Mouse (Mus musculus): ENCODE data around the gene Vps4b. TPM values are rescaled to one million over a fixed set of nuclear protein-coding genes. Genes with fewer than 3 reads are reported as not detected.
"Not testable (repeated sequence)": the region's sequence is repeated elsewhere in the genome, so short reads cannot be mapped to it uniquely, and the experiment has no call there.

Vps4b gene
- polyA plus RNA-seq, 1 experiment from 2014 or later = 39.2 TPM

DNA sequence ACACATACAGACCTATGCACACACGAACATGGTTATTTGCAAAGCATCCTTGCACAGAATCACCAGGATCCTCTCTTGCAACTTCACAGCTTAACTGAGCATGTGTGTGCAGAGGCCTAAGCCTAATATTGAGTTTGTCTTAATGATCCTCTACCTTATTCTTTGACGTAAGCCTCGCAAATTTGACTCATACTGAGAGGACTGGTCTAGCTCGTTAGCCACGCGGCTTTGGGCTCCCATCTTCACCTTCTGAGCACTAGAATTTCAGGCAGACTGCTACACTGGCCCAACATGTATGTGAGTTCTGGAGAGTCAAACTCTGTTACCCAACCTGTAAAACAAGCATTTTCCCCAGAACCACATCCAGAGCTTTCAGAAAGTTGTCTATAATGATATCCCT lies 53.5 kb downstream of the Vps4b start:
- H3K4me3 ChIP-seq = no peak overlapping the region
- H3K9me3 ChIP-seq = no peaks in the 10 kb centered on the region
- no peak overlapping the region for H3K9ac ChIP-seq
- WGBS = 97% methylated on average over 6 of the region's 6 CpGs
- H3K36me3 ChIP-seq = peaks cover 55% of the 10 kb centered on the region
- H3K4me1 ChIP-seq (replicated peaks) = no peaks in the 10 kb centered on the region
- ATAC-seq (ENCODE audit: low FRiP score) = no peak
- no peak overlapping the region for H3K27ac ChIP-seq
- no peaks in the 10 kb centered on the region for H3K27me3 ChIP-seq
- no peak overlapping the region for H3K4me2 ChIP-seq

DNA sequence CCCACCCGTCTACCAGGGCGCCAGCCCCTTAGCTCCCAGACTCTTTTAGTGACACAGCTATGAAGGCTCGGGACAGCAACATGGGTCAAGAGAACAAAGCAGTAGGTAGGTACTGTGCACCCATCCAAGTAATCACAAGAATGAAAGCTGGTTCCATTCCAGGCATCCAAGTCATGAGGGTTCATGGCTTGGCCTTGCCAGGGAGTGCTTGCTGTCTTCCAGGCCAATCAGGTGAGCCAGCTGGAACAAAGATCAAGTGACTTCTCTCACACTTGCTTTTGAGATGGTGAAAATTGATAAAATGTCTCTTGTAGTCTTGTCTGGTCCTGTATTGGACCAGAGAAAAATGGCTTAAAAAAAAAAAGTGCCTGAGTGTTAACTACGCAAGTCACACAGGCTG lies 55.8 kb downstream of the Vps4b start:
- Histone ChIP-seq H3K36me3 (peaks cover 48% of the 10 kb centered on the region), H3K4me1 (replicated peaks) (no peaks in the 10 kb centered on the region), H3K4me2 (no peak overlapping the region), H3K27me3 (no peaks in the 10 kb centered on the region), H3K27ac (no peak overlapping the region), H3K9ac (no peak overlapping the region), H3K4me3 (no peak overlapping the region), H3K9me3 (no peaks in the 10 kb centered on the region)
- WGBS = 96% methylated on average over 4 of the region's 4 CpGs
- ATAC-seq (ENCODE audit: low FRiP score) = no peak

DNA sequence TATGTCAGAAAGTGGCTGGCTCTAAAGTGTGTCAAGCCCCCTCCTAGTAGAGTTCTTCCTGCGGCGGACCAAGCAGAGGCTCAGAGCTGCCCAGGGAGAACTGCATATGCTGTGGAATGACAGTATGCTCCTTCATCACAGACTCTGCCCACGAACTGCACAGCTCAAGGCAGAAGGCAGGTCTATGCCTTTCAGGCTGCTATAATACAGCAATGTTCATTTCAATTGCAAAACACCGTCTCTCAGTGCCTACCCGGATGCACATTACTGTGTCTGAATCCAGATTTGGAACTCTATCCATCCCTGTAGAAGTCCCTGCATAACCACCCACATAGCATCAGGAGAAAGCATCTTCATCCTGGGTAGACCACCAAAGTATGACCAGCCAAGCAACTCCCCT lies 56.7 kb downstream of the Vps4b start:
- 94% methylated on average over 5 of the region's 5 CpGs for WGBS
- Histone ChIP-seq H3K36me3 (peaks cover 42% of the 10 kb centered on the region), H3K27me3 (no peaks in the 10 kb centered on the region), H3K4me3 (no peak overlapping the region), H3K4me2 (no peak overlapping the region), H3K9me3 (no peaks in the 10 kb centered on the region), H3K9ac (no peak overlapping the region), H3K27ac (no peak overlapping the region), H3K4me1 (replicated peaks) (no peaks in the 10 kb centered on the region)
- ATAC-seq (ENCODE audit: low FRiP score) = no peak

- no peak overlapping the region for H3K4me2 ChIP-seq
- H3K4me3 ChIP-seq = no peak overlapping the region
- ATAC-seq (ENCODE audit: low FRiP score) = no peak
- H3K27ac ChIP-seq = no peak overlapping the region
- peaks cover 49% of the 10 kb centered on the region for H3K36me3 ChIP-seq
- no peaks in the 10 kb centered on the region for H3K9me3 ChIP-seq
- H3K9ac ChIP-seq = no peak overlapping the region
- no peaks in the 10 kb centered on the region for H3K27me3 ChIP-seq
- H3K4me1 ChIP-seq (replicated peaks) = no peaks in the 10 kb centered on the region
- 91% methylated on average over 3 of the region's 3 CpGs for WGBS
Measured at GRCm38 (mm10) chr1:106738092-106738491, 58.4 kb downstream of the Vps4b start.

DNA sequence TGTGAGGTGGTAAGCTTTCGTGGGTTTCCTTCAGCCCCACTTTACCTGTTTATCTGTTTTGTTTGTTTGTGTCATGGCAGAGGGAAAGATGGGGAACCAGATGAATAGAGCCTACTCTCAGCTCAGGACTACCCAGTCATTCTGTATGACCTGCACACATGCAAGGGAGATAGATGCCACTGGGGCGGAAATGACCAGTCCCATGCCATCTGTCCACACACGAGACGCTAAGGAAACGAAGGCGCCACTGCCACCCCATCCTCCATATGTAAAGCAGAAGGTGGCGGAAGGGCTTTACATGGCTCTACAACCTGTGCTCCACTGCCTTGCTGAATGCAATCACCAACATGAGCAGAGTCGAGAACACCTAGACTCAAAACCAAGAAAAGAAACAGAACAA lies 60.3 kb downstream of the Vps4b start:
- Histone ChIP-seq H3K4me3 (no peak overlapping the region), H3K9me3 (no peaks in the 10 kb centered on the region), H3K9ac (no peak overlapping the region), H3K4me1 (replicated peaks) (no peaks in the 10 kb centered on the region), H3K36me3 (peaks cover 41% of the 10 kb centered on the region), H3K27ac (no peak overlapping the region), H3K27me3 (no peaks in the 10 kb centered on the region), H3K4me2 (no peak overlapping the region)
- ATAC-seq (ENCODE audit: low FRiP score) = no peak
- WGBS = 93% methylated on average over 8 of the region's 8 CpGs

DNA sequence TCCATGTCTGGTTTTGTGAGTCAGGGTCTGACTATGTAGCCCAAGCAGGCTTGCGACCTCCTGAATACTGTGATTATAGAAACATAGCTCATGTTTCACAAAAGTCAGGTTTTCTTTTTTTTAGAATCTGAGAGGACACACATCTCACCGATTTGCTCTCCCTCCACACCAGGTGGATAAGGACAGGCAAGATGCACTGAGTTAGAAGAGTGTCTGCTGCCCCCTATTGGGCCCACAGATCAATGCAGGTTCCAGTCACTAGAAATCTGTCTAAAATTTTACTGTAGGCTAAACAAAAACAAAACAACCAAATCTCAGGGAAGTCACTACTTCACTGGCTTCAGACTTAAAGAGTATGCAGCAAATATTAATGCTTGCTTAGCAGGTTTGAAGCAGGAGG lies 60.9 kb downstream of the Vps4b start:
- H3K27me3 ChIP-seq = no peaks in the 10 kb centered on the region
- no peak overlapping the region for H3K4me2 ChIP-seq
- H3K4me1 ChIP-seq (replicated peaks) = no peaks in the 10 kb centered on the region
- H3K36me3 ChIP-seq = peaks cover 35% of the 10 kb centered on the region
- 63% methylated on average over 2 of the region's 2 CpGs for WGBS
- no peaks in the 10 kb centered on the region for H3K9me3 ChIP-seq
- no peak overlapping the region for H3K9ac ChIP-seq
- no peak overlapping the region for H3K27ac ChIP-seq
- no peak overlapping the region for H3K4me3 ChIP-seq
- peak; percentile 49; the same call in 1 of the 2 replicates for ATAC-seq (ENCODE audit: low FRiP score)

- Histone ChIP-seq H3K27ac (no peak overlapping the region), H3K4me2 (no peak overlapping the region), H3K36me3 (peaks cover 20% of the 10 kb centered on the region), H3K4me1 (replicated peaks) (0 out of 2 replicates have a peak, but pooled peaks cover under 1% of the 10 kb centered on the region), H3K4me3 (no peak overlapping the region), H3K9ac (no peak overlapping the region), H3K27me3 (no peaks in the 10 kb centered on the region), H3K9me3 (no peaks in the 10 kb centered on the region)
- ATAC-seq (ENCODE audit: low FRiP score) = no peak
- WGBS = 17% methylated on average over 5 of the region's 5 CpGs
Measured at GRCm38 (mm10) chr1:106722061-106722460, 74.5 kb downstream of the Vps4b start.

DNA sequence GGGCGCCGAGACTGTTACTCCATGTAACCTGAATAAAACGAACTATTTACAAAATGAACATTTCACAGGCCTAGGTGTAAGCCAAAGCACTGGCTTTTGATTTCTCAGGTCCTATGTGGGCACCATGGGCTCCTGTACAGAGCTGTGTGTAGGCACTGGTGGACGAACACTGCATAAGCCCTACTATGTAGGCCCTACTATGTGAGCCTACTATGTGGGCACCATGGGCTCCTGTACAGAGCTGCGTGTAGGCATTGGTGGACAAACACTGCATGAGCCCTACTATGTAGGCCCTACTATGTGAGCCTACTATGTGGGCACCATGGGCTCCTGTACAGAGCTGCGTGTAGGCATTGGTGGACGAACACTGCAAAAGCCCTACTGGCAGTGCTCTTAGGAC lies 78.8 kb downstream of the Vps4b start:
- H3K4me1 ChIP-seq (replicated peaks); H3K9ac ChIP-seq; H3K4me3 ChIP-seq; H3K4me2 ChIP-seq; H3K36me3 ChIP-seq; ATAC-seq (ENCODE audit: low FRiP score); H3K9me3 ChIP-seq; H3K27me3 ChIP-seq; H3K27ac ChIP-seq: not testable (repeated sequence)
- WGBS = 78% methylated on average over 7 of the region's 7 CpGs

DNA sequence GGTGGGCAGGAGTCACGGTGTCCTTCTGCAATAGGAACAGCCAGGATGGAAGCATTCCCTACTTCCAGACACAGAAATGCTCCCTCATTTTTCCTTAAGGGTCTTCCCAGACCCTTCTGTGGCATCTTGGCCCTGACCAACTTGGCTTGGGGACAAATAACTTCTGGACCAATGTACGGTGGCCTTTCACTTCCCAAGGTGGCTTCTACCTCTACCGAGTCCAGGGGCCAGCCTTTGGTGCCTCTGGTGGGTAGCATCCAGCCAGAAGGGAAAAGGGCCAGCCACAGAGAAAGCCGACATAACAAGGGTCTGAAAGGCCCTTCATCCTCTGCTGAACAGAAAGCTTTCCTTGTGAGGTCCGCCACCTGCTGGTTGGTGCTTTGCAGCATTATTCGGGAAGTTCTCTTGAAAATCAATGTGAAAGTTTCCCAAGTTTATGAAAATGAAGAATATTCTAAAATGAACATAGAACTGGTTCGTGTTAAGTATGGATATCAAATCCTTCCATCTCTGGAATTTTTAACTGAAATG lies 79.4 kb downstream of the Vps4b start:
- 0 out of 2 replicates have a peak overlapping the region, but pooled peaks have one; percentile 26 for H3K9ac ChIP-seq
- no peaks in the 10 kb centered on the region for H3K9me3 ChIP-seq
- peaks cover 15% of the 10 kb centered on the region for H3K4me1 ChIP-seq (replicated peaks)
- 0 out of 2 replicates have a peak, but pooled peaks cover 4% of the 10 kb centered on the region for H3K27me3 ChIP-seq
- no peaks in the 10 kb centered on the region for H3K36me3 ChIP-seq
- H3K4me3 ChIP-seq = no peak overlapping the region
- ATAC-seq (ENCODE audit: low FRiP score) = no peak
- H3K4me2 ChIP-seq = no peak overlapping the region
- no peak overlapping the region for H3K27ac ChIP-seq
- WGBS = 29% methylated on average over 7 of the region's 7 CpGs

DNA sequence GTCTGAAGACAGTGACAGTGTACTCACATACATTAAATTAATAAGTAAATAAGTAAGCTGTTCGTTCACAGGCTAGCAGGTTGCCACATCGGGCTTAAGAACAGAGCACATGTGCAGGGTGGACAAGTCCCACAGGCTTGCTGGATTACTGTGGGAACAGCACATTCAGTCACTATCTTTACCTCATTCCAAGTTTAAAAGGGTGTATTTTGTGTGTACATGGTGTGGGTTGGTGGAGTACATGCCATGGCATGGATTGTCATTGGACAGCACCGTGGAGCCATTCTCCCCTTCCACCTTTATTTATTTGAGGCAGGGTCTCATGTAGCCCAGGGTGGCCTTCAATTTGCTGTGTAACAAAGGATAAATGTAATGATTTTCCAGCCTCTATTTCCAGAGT lies 80.4 kb downstream of the Vps4b start:
- Histone ChIP-seq H3K4me2 (no peak overlapping the region), H3K27ac (no peak overlapping the region), H3K4me3 (no peak overlapping the region), H3K9ac (no peak overlapping the region), H3K9me3 (no peaks in the 10 kb centered on the region), H3K36me3 (no peaks in the 10 kb centered on the region), H3K27me3 (0 out of 2 replicates have a peak, but pooled peaks cover 4% of the 10 kb centered on the region), H3K4me1 (replicated peaks) (peaks cover 25% of the 10 kb centered on the region)
- no peak for ATAC-seq (ENCODE audit: low FRiP score)
- 94% methylated on average over 3 of the region's 3 CpGs for WGBS

DNA sequence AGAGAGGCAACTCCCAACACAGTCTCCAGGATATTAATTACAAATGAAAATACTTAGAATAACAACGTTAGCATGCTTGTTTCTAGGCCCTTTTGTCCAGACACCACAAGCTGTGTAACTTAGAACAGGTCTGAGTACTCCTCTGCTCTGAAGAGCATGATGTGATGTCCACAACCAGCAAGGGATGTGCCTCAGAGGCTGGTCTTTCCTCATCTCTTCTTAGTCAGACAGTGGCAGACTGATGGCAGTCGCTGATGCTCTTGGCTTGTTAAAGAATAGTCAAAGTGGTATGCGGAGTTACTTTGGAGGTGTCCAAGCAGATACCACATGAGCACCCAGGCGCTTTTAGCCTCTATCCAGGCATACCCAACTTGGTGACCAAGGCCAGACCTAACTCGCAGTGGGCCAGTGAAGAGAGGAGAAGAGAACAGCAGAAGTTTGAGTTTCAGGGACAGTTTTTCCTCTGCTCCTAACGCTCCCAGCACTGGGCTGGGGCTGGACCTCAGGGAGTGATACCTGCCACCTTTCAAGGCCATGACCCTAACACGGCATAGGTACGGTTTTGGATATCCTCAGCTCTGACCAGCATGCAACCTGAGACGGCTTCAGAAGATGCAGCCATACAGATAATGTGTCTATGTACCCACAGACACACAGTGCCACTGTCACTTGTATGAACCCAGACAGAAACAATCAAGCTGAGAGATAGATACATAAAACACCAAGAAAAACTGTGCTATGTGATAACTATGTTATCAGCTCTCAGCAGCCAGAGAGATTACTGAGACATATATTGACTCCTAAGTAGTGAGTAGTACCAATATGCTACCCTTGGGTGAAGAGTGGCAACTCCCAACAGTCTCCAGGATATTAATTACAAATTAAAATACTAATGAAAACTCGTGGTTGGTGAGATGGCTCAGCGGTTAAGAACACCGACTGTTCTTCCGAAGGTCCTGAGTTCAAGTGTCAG lies 81.1 kb downstream of the Vps4b start:
- H3K27me3 ChIP-seq = 0 out of 2 replicates have a peak, but pooled peaks cover 4% of the 10 kb centered on the region
- no peaks in the 10 kb centered on the region for H3K36me3 ChIP-seq
- peaks cover 25% of the 10 kb centered on the region for H3K4me1 ChIP-seq (replicated peaks)
- WGBS = 89% methylated on average over 13 of the region's 13 CpGs
- H3K4me2 ChIP-seq = peak overlapping the region; percentile 84
- peak overlapping the region; percentile 70; the same call in 1 of the 2 replicates for H3K4me3 ChIP-seq
- peak overlapping the region; percentile 93 for H3K9ac ChIP-seq
- H3K9me3 ChIP-seq = no peaks in the 10 kb centered on the region
- no peak for ATAC-seq (ENCODE audit: low FRiP score)
- no peak overlapping the region for H3K27ac ChIP-seq

DNA sequence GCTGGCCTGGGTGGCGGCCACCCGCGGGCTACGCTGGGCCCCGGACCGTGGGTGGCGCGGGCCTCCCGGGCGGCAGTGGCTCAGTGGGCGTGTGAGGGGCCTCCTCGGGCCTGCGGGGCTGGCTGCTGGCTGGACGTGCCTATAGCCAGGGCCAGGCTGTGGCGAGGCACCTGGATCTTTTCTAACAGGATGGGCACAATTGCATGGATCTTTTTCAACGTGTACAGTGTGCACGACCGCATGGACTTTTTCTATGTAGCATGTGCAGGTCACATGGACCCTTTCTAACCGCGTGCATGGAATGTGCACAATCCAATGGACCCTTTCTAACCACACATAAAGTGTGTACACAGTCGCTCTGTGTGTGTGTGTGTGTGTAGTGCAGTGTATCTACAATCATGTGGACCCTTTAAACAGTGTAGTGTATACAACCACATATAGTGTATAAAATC lies 82.0 kb downstream of the Vps4b start:
- peaks cover 30% of the 10 kb centered on the region for H3K4me1 ChIP-seq (replicated peaks)
- H3K4me3 ChIP-seq = peak overlapping the region; percentile 70

More for the DNA sequence above, 82.0 kb downstream of the Vps4b start:
- H3K27ac ChIP-seq = peak overlapping the region; percentile 94
- ATAC-seq (ENCODE audit: low FRiP score) = peak; percentile 84
- peak overlapping the region; percentile 84 for H3K4me2 ChIP-seq
- no peaks in the 10 kb centered on the region for H3K9me3 ChIP-seq
- 4% methylated on average over 21 of the region's 21 CpGs for WGBS
- no peaks in the 10 kb centered on the region for H3K36me3 ChIP-seq
- H3K9ac ChIP-seq = peak overlapping the region; percentile 93
- 0 out of 2 replicates have a peak, but pooled peaks cover 4% of the 10 kb centered on the region for H3K27me3 ChIP-seq
